Mouse (Mus musculus): Measurements from ENCODE around the gene Tns1.

DNA sequence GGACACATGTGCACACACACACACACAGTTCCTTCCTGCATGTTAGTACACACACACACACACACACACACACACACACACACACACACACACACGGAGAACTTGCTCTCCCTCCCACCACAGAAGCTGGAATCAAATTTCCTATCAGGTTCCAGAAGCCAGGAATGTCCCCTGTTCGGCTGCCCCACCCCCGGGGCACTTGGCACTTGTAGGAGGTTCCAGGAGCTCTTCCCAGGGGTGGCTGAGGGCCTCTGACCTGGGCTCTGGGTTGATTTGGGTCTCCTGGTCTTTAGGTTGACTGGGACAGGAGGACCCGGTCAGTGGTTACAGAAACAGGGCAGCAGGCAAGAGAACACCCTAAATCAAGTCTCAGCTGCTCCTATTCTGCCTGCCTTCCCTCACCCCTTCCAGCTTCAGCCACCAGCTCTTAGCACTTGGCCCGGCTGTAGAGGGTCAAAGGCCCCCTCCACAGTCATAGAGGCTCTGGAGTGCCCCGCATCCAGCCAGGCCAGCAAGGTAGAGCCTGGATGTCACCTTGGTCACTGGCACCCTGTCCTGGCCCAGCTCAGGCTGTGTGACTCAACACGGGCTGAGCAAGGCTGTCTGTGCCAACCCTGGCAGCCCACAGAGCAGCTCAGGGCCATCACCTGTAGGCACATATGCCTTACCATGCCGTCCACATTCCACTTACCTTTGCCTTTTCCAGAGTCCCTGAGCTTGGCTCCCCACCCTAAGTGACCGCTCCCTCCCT, 55.0 kb downstream of the Tns1 start:
- TF ChIP-seq CTCF (IDR thresholded peaks at IDR 0.05 in 2 of 3, conservative IDR thresholded peaks at IDR 0.05 in 1 of 3; ENCODE audit: control insufficient read depth in 1 of 3, insufficient read depth in 1 of 3, low read depth in 2 of 3, low read length in 3 of 3, poor library complexity in 1 of 3, severe bottlenecking in 1 of 3) = no peak
- no peak for TF ChIP-seq TBP (IDR thresholded peaks at IDR 0.05; ENCODE audit: low read depth, low read length)
- TF ChIP-seq USF1 (IDR thresholded peaks at IDR 0.05; ENCODE audit: low read depth, low read length) = no peak
- TF ChIP-seq POLR2A (IDR thresholded peaks at IDR 0.05; ENCODE audit: control insufficient read depth in 1 of 2, insufficient read depth in 1 of 2, low read depth in 1 of 2, low read length in 2 of 2, poor library complexity in 1 of 2) = no peak
- no peak for TF ChIP-seq JUND (IDR thresholded peaks at IDR 0.05; ENCODE audit: low read depth, low read length)
- TF ChIP-seq NELFE (IDR thresholded peaks at IDR 0.05; ENCODE audit: low read depth, low read length) = no peak
- TF ChIP-seq CHD1 (IDR thresholded peaks at IDR 0.05; ENCODE audit: low read depth, low read length) = no peak
